Mouse (Mus musculus): Measurements from ENCODE around the gene Sfswap.

DNA sequence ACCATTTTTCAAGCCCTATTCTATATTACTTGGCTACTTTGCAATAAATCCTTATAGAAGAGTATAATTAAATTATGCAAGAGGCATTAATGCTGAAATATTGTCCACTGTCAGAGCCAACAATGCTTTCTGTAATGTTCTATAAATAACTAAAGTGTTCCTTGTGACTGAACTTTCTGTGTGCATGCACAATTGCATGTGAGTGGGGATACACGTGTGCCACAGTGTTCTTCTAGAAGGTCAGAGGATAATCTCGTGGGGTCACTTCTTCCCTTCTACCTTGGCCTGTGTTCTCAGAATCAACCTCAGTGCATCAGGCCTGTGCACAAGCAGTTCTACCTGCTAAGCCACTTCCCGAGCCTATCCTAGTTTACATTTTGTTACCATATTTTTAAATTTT, 22.1 kb downstream of the Sfswap start:
- TF ChIP-seq POLR2A (IDR thresholded peaks at IDR 0.05; ENCODE audit: borderline replicate concordance, insufficient read depth, low read length) (no peak), CTCF (IDR thresholded peaks at IDR 0.05; ENCODE audit: borderline replicate concordance, insufficient read depth, low read depth, low read length) (no peak)

All from cerebellum, adult 2 months (tissue).